Comparison of ENCODE assay signal across 8 mouse cellular contexts in the genomic region with DNA sequence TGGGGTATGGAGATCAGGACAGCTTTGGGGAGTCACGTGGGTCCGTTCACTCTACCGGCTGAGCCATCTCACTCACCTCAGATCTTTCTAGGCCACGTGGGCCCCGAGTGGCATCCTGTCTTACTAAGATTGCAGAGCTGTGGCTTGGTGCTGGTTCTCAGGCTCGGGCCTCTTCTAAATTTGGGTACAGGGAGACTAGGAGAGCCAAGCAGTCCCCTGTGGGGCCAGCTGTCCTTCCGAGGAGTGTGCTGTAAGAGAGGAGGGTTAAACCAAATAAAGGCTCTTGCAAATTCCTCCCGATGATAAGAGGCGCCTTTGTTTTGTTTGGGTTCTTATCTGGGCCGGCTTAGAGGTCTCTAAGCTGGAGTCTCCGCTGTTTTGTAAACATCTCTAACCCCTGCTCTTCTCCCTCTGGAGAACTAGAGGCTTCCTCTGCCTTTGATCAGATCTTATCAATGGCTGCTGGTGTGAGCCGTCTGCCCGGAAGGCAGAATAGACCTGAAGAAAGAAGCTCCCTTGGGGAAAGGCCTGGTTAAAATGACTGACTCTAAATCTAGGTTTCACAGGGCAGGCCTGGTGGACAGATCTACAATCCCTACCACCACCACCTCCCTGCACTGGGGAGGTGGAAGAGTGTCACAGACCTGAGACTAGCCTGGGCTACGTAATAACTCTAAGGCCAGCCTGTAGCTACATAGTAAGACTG. TPM values are rescaled to one million over a fixed set of nuclear protein-coding genes. Genes with fewer than 3 reads are reported as not detected.
A peak's percentile ranks its signal among the peaks of the same experiment; 100 is the strongest.
DNase-seq lines count a peak whose midpoint lies in the region; ATAC-seq lines count a peak whose summit lies in the region.

No protein-coding gene starts in this region.

- peak overlapping the region; percentile 89 for H3K27ac ChIP-seq in heart, embryonic 11.5 days (ENCODE audit: low read depth, low read length)
- H3K27ac ChIP-seq in embryonic facial prominence, embryonic 15.5 days (replicated peaks), result 0 out of 2 replicates have a peak overlapping the region, but pooled peaks have one; percentile 24
- peak overlapping the region; percentile 60 for H3K27ac ChIP-seq in midbrain, embryonic 12.5 days (replicated peaks)

- H3K9me3 ChIP-seq in heart, embryonic 11.5 days (replicated peaks; ENCODE audit: control insufficient read depth, low read length), result no peaks in the 10 kb centered on the region
- no peaks in the 10 kb centered on the region for H3K9me3 ChIP-seq in embryonic facial prominence, embryonic 15.5 days (replicated peaks)
- H3K9me3 ChIP-seq in midbrain, embryonic 12.5 days, result no peaks in the 10 kb centered on the region

- DNase-seq in heart, adult 8-10 months (ENCODE audit: low spot score), result no peak
- DNase-seq in CD8-positive naive resting alpha-beta T cell, adult 2 months (ENCODE audit: low read depth in 2 of 2, low spot score in 2 of 2), result peak; percentile 47 to 60
- no peak for DNase-seq in cerebellum, adult 9-11 months
- DNase-seq in urinary bladder, postnatal 36 days (ENCODE audit: low spot score in 2 of 2), result no peak

- WGBS in heart, embryonic 11.5 days (ENCODE audit: insufficient replicate concordance), result 9% methylated on average over 14 of the region's 14 CpGs
- WGBS in embryonic facial prominence, embryonic 15.5 days, result 30% methylated on average over 14 of the region's 14 CpGs
- WGBS in midbrain, embryonic 12.5 days, result 10% methylated on average over 14 of the region's 14 CpGs

- H3K4me3 ChIP-seq in heart, embryonic 11.5 days (ENCODE audit: low read depth, low read length), result 0 out of 2 replicates have a peak overlapping the region, but pooled peaks have one; percentile 3
- H3K4me3 ChIP-seq in embryonic facial prominence, embryonic 15.5 days (replicated peaks), result no peak overlapping the region
- H3K4me3 ChIP-seq in midbrain, embryonic 12.5 days, result no peak overlapping the region

- H3K4me2 ChIP-seq in heart, embryonic 11.5 days, result peak overlapping the region; percentile 46
- H3K4me2 ChIP-seq in embryonic facial prominence, embryonic 15.5 days (replicated peaks), result no peak overlapping the region
- no peak overlapping the region for H3K4me2 ChIP-seq in midbrain, embryonic 12.5 days (replicated peaks)

- no peak; the same call in 1 of the 2 replicates for ATAC-seq in heart, embryonic 11.5 days (replicated peaks; ENCODE audit: insufficient number of reproducible peaks, low FRiP score, low TSS enrichment)
- no peak for ATAC-seq in embryonic facial prominence, embryonic 15.5 days (ENCODE audit: insufficient number of reproducible peaks, low FRiP score, low TSS enrichment, low read depth)
- no peak for ATAC-seq in midbrain, embryonic 12.5 days (ENCODE audit: low FRiP score, low read depth)
- ATAC-seq in cerebellum, adult (ENCODE audit: insufficient number of reproducible peaks, low FRiP score, low TSS enrichment), result no peak

- no peaks in the 10 kb centered on the region for H3K27me3 ChIP-seq in heart, embryonic 11.5 days (ENCODE audit: control insufficient read depth, insufficient read depth, low read length)
- H3K27me3 ChIP-seq in embryonic facial prominence, embryonic 15.5 days, result no peaks in the 10 kb centered on the region
- no peaks in the 10 kb centered on the region for H3K27me3 ChIP-seq in midbrain, embryonic 12.5 days

- peaks cover 55% of the 10 kb centered on the region for H3K4me1 ChIP-seq in heart, embryonic 11.5 days (ENCODE audit: control insufficient read depth, insufficient read depth, low read length)
- peaks cover 41% of the 10 kb centered on the region for H3K4me1 ChIP-seq in embryonic facial prominence, embryonic 15.5 days
- H3K4me1 ChIP-seq in midbrain, embryonic 12.5 days, result peaks cover 43% of the 10 kb centered on the region

- H3K36me3 ChIP-seq in heart, embryonic 11.5 days (ENCODE audit: control insufficient read depth, insufficient read depth, low read length), result no peaks in the 10 kb centered on the region
- H3K36me3 ChIP-seq in embryonic facial prominence, embryonic 15.5 days, result peaks cover 20% of the 10 kb centered on the region
- H3K36me3 ChIP-seq in midbrain, embryonic 12.5 days, result peaks cover 20% of the 10 kb centered on the region

- peak overlapping the region; percentile 39 for H3K9ac ChIP-seq in heart, embryonic 11.5 days (ENCODE audit: low read depth, low read length)
- no peak overlapping the region for H3K9ac ChIP-seq in embryonic facial prominence, embryonic 15.5 days
- no peak overlapping the region for H3K9ac ChIP-seq in midbrain, embryonic 12.5 days (replicated peaks)

RNA-seq across cellular contexts. Expression of gene Foxk1, which starts 14.9 kb away (rescaled TPM):
- 3.0 and 3.8 TPM in 2 replicates for polyA plus RNA-seq in heart, embryonic 11.5 days (2014; fragmentation: Nextera tagmentation; extraction: Ambion mirVana)
- 10 to 100 TPM; 11.8 to 16.0 (median 14.2) TPM for total RNA-seq in heart, adult 8-10 months (2022)
- polyA plus RNA-seq in embryonic facial prominence, embryonic 15.5 days (2015; fragmentation: Nextera tagmentation; extraction: Ambion mirVana), result 6.5 and 6.6 TPM in 2 replicates
- polyA plus RNA-seq in midbrain, embryonic 12.5 days (2016; fragmentation: Nextera tagmentation; extraction: Ambion mirVana), result 7.6 and 9.6 TPM in 2 replicates

RNA-seq across cellular contexts. Expression of gene Ap5z1, which starts 47.5 kb away (rescaled TPM):
- 6.4 and 8.1 TPM in 2 replicates for polyA plus RNA-seq in heart, embryonic 11.5 days (2014; fragmentation: Nextera tagmentation; extraction: Ambion mirVana)
- 1 to 10 TPM; 4.5 to 8.3 (median 7.1) TPM for total RNA-seq in heart, adult 8-10 months (2022)
- 9.9 and 11.8 TPM in 2 replicates for polyA plus RNA-seq in embryonic facial prominence, embryonic 15.5 days (2015; fragmentation: Nextera tagmentation; extraction: Ambion mirVana)
- 14.4 and 14.5 TPM in 2 replicates for polyA plus RNA-seq in midbrain, embryonic 12.5 days (2016; fragmentation: Nextera tagmentation; extraction: Ambion mirVana)

Comparison
In these comparisons a context has a peak if more than half of its experiments do, and no peak if none do; other contexts are left out.
1. H3K27ac ChIP-seq: peak in every context shown above with its lines; median percentile 89 in heart, embryonic 11.5 days; 60 in midbrain, embryonic 12.5 days; 24 in embryonic facial prominence, embryonic 15.5 days.
2. DNase-seq: peak in CD8-positive naive resting alpha-beta T cell, adult 2 months (2 of 2); none in heart, adult 8-10 months (single experiment), cerebellum, adult 9-11 months (single experiment) and urinary bladder, postnatal 36 days (0 of 2).